Mouse (Mus musculus): Measurements from ENCODE around the gene Atf6.

GRCm38 (mm10) chr1:170864754-170865153, 2.8 kb downstream of the Atf6 start:
- no peak for TF ChIP-seq CTCF (IDR thresholded peaks at IDR 0.05; ENCODE audit: low read depth)
- TF ChIP-seq EP300 (optimal IDR thresholded peaks at IDR 0.05) = no peak

Measured in stomach, postnatal 0 days (tissue).